Mouse (Mus musculus) embryonic facial prominence, embryonic 12.5 days (tissue): ENCODE results near the gene Klc1. TPM values are rescaled to one million over a fixed set of nuclear protein-coding genes. Genes with fewer than 3 reads are reported as not detected.
A peak's percentile ranks its signal among the peaks of the same experiment; 100 is the strongest.

ENCODE experiments used
- ATAC-seq: fragments of 200-750 bp; cut with Nextera tagmentation; 2 replicates; pipeline ENCODE4 v1.8.0; 2017; ENCODE audit not compliant: insufficient number of reproducible peaks, insufficient read depth, low FRiP score, low TSS enrichment
- H3K27ac ChIP-seq: fragments of 300-500 bp; sonication (generic); 2 replicates; pipeline ENCODE4 v1.5.1; 2016; ENCODE audit warnings: mild to moderate bottlenecking
- H3K27me3 ChIP-seq: fragments of 300-500 bp; sonication (generic); 2 replicates; pipeline ENCODE4 v1.6.1; 2016; ENCODE audit warnings: mild to moderate bottlenecking, moderate library complexity
- H3K36me3 ChIP-seq: fragments of 300-500 bp; sonication (generic); 2 replicates; pipeline ENCODE4 v1.6.1; 2016; ENCODE audit warnings: mild to moderate bottlenecking
- H3K4me1 ChIP-seq: fragments of 300-500 bp; sonication (generic); 2 replicates; pipeline ENCODE4 v1.6.1; 2016
- H3K4me2 ChIP-seq: fragments of 300-500 bp; sonication (generic); replicated peaks from 2 replicates; pipeline ENCODE4 v1.6.1; 2016; ENCODE audit warnings: mild to moderate bottlenecking, moderate library complexity
- H3K4me3 ChIP-seq: fragments of 300-500 bp; sonication (generic); 2 replicates; pipeline ENCODE4 v1.5.1; 2016; ENCODE audit warnings: mild to moderate bottlenecking
- H3K9ac ChIP-seq: fragments of 300-500 bp; sonication (generic); 2 replicates; pipeline ENCODE4 v1.6.1; 2016; ENCODE audit warnings: mild to moderate bottlenecking, moderate library complexity
- H3K9me3 ChIP-seq: fragments of 300-500 bp; sonication (generic); 2 replicates; pipeline ENCODE4 v1.6.1; 2016; ENCODE audit warnings: mild to moderate bottlenecking, moderate library complexity
- WGBS: fragments of 180-500 bp; shearing (Covaris S2); methylation state at CpG from one replicate; pipeline ENCODE4 v1.1.7; 2016; 5-methylcytosine and 5-hydroxymethylcytosine counted together
- polyA plus RNA-seq: library from polyadenylated mRNA; unstranded; fragments of >200 nt; fragmentation: Nextera tagmentation; extraction: Ambion mirVana; gene quantifications from 2 replicates; pipeline ENCODE4 v1.2.1, GENCODE M21; 2016

The Klc1 gene
- polyA plus RNA-seq, 1 experiment from 2014 or later, result 149 TPM

GRCm38 (mm10) chr12:111816967-111817366 is 58.3 kb downstream of the Klc1 start:
- Histone ChIP-seq H3K4me2 (peak overlapping the region; percentile 68; the same call in 1 of the 2 replicates), H3K27me3 (no peaks in the 10 kb centered on the region), H3K4me3 (no peak overlapping the region)

GRCm38 (mm10) chr12:111817991-111818390 is 59.3 kb downstream of the Klc1 start:
- Histone ChIP-seq H3K27me3 (no peaks in the 10 kb centered on the region), H3K4me2 (no peak overlapping the region), H3K27ac (no peak overlapping the region), H3K4me1 (peaks cover 36% of the 10 kb centered on the region), H3K9me3 (no peaks in the 10 kb centered on the region), H3K36me3 (no peaks in the 10 kb centered on the region), H3K9ac (no peak overlapping the region), H3K4me3 (no peak overlapping the region)
- ATAC-seq, result no peak
- WGBS, result 92% methylated on average over 8 of the region's 8 CpGs

More at GRCm38 (mm10) chr12:111816967-111817366, 58.3 kb downstream of the Klc1 start:
- WGBS, result 71% methylated on average over 9 of the region's 9 CpGs
- no peak overlapping the region for H3K9ac ChIP-seq
- no peaks in the 10 kb centered on the region for H3K36me3 ChIP-seq
- H3K9me3 ChIP-seq, result no peaks in the 10 kb centered on the region
- H3K4me1 ChIP-seq, result peaks cover 43% of the 10 kb centered on the region
- no peak for ATAC-seq
- no peak overlapping the region for H3K27ac ChIP-seq

GRCm38 (mm10) chr12:111819936-111820335 is 61.3 kb downstream of the Klc1 start:
- no peaks in the 10 kb centered on the region for H3K9me3 ChIP-seq
- H3K27ac ChIP-seq, result no peak overlapping the region
- no peak overlapping the region for H3K4me2 ChIP-seq
- ATAC-seq, result no peak
- peaks cover 30% of the 10 kb centered on the region for H3K4me1 ChIP-seq
- H3K27me3 ChIP-seq, result no peaks in the 10 kb centered on the region
- H3K4me3 ChIP-seq, result no peak overlapping the region
- no peak overlapping the region for H3K9ac ChIP-seq
- peaks cover 17% of the 10 kb centered on the region for H3K36me3 ChIP-seq
- 82% methylated on average over 8 of the region's 8 CpGs for WGBS

- WGBS, result 85% methylated on average over 7 of the region's 7 CpGs
- H3K4me3 ChIP-seq, result no peak overlapping the region
- no peak overlapping the region for H3K9ac ChIP-seq
- no peak overlapping the region for H3K4me2 ChIP-seq
- ATAC-seq, result no peak
- H3K27ac ChIP-seq, result no peak overlapping the region
- H3K9me3 ChIP-seq, result no peaks in the 10 kb centered on the region
- peaks cover 25% of the 10 kb centered on the region for H3K36me3 ChIP-seq
- peaks cover 22% of the 10 kb centered on the region for H3K4me1 ChIP-seq
- no peaks in the 10 kb centered on the region for H3K27me3 ChIP-seq
Measured at GRCm38 (mm10) chr12:111820708-111821107, 62.1 kb downstream of the Klc1 start.

GRCm38 (mm10) chr12:111821931-111822330 is 63.3 kb downstream of the Klc1 start:
- ATAC-seq, result no peak
- peaks cover 37% of the 10 kb centered on the region for H3K36me3 ChIP-seq
- peaks cover 12% of the 10 kb centered on the region for H3K4me1 ChIP-seq
- H3K9me3 ChIP-seq, result no peaks in the 10 kb centered on the region
- H3K27ac ChIP-seq, result no peak overlapping the region
- H3K4me3 ChIP-seq, result no peak overlapping the region
- no peak overlapping the region for H3K9ac ChIP-seq
- 67% methylated on average over 4 of the region's 4 CpGs for WGBS
- H3K4me2 ChIP-seq, result no peak overlapping the region
- H3K27me3 ChIP-seq, result no peaks in the 10 kb centered on the region

- no peak overlapping the region for H3K4me3 ChIP-seq
- H3K4me1 ChIP-seq, result peaks cover under 1% of the 10 kb centered on the region; the same call in 1 of the 2 replicates
- no peak overlapping the region for H3K4me2 ChIP-seq
- no peak overlapping the region for H3K9ac ChIP-seq
- peaks cover 87% of the 10 kb centered on the region for H3K36me3 ChIP-seq
- no peak for ATAC-seq
- no peak overlapping the region for H3K27ac ChIP-seq
- no peaks in the 10 kb centered on the region for H3K9me3 ChIP-seq
- H3K27me3 ChIP-seq, result no peaks in the 10 kb centered on the region
- 94% methylated on average over 12 of the region's 12 CpGs for WGBS
Measured at GRCm38 (mm10) chr12:111827556-111827955, 68.9 kb downstream of the Klc1 start.

- Histone ChIP-seq H3K4me1 (no peaks in the 10 kb centered on the region), H3K4me2 (no peak overlapping the region), H3K27me3 (no peaks in the 10 kb centered on the region), H3K9me3 (no peaks in the 10 kb centered on the region), H3K9ac (no peak overlapping the region), H3K27ac (no peak overlapping the region), H3K36me3 (peaks cover 94% of the 10 kb centered on the region), H3K4me3 (no peak overlapping the region)
- 79% methylated on average over 5 of the region's 5 CpGs for WGBS
- no peak for ATAC-seq
Measured at GRCm38 (mm10) chr12:111829447-111829846, 70.8 kb downstream of the Klc1 start.

- Histone ChIP-seq H3K9me3 (no peaks in the 10 kb centered on the region), H3K9ac (no peak overlapping the region), H3K27ac (no peak overlapping the region), H3K4me1 (no peaks in the 10 kb centered on the region), H3K4me3 (no peak overlapping the region), H3K36me3 (peaks cover 89% of the 10 kb centered on the region), H3K27me3 (no peaks in the 10 kb centered on the region), H3K4me2 (no peak overlapping the region)
- 89% methylated on average over 9 of the region's 9 CpGs for WGBS
- no peak for ATAC-seq
Measured at GRCm38 (mm10) chr12:111829954-111830353, 71.3 kb downstream of the Klc1 start.

- no peaks in the 10 kb centered on the region for H3K4me1 ChIP-seq
- no peak overlapping the region for H3K9ac ChIP-seq
- peaks cover 84% of the 10 kb centered on the region for H3K36me3 ChIP-seq
- 86% methylated on average over 10 of the region's 10 CpGs for WGBS
- no peak overlapping the region for H3K4me3 ChIP-seq
- no peak overlapping the region for H3K27ac ChIP-seq
- H3K27me3 ChIP-seq, result no peaks in the 10 kb centered on the region
- no peak for ATAC-seq
- no peaks in the 10 kb centered on the region for H3K9me3 ChIP-seq
- H3K4me2 ChIP-seq, result no peak overlapping the region
Measured at GRCm38 (mm10) chr12:111830375-111830774, 71.7 kb downstream of the Klc1 start.

- H3K27ac ChIP-seq, result no peak overlapping the region
- H3K9me3 ChIP-seq, result no peaks in the 10 kb centered on the region
- ATAC-seq, result no peak
- H3K27me3 ChIP-seq, result no peaks in the 10 kb centered on the region
- H3K4me2 ChIP-seq, result no peak overlapping the region
- H3K36me3 ChIP-seq, result peaks cover 62% of the 10 kb centered on the region
- H3K4me1 ChIP-seq, result no peaks in the 10 kb centered on the region
- 71% methylated on average over 5 of the region's 5 CpGs for WGBS
- no peak overlapping the region for H3K4me3 ChIP-seq
- no peak overlapping the region for H3K9ac ChIP-seq
Measured at GRCm38 (mm10) chr12:111832643-111833042, 74.0 kb downstream of the Klc1 start.

- WGBS, result 86% methylated on average over 10 of the region's 10 CpGs
- H3K4me2 ChIP-seq, result no peak overlapping the region
- H3K4me3 ChIP-seq, result no peak overlapping the region
- no peak overlapping the region for H3K9ac ChIP-seq
- no peaks in the 10 kb centered on the region for H3K27me3 ChIP-seq
- no peak for ATAC-seq
- no peak overlapping the region for H3K27ac ChIP-seq
- peaks cover 58% of the 10 kb centered on the region for H3K36me3 ChIP-seq
- no peaks in the 10 kb centered on the region for H3K9me3 ChIP-seq
- H3K4me1 ChIP-seq, result no peaks in the 10 kb centered on the region
Measured at GRCm38 (mm10) chr12:111833457-111833856, 74.8 kb downstream of the Klc1 start.

- Histone ChIP-seq H3K4me3 (no peak overlapping the region), H3K4me2 (no peak overlapping the region), H3K27me3 (no peaks in the 10 kb centered on the region), H3K9ac (no peak overlapping the region), H3K4me1 (no peaks in the 10 kb centered on the region), H3K9me3 (no peaks in the 10 kb centered on the region), H3K27ac (no peak overlapping the region), H3K36me3 (peaks cover 26% of the 10 kb centered on the region)
- ATAC-seq, result no peak
- WGBS, result 77% methylated on average over 15 of the region's 15 CpGs
Measured at GRCm38 (mm10) chr12:111842565-111843433, 84.2 kb downstream of the Klc1 start.
